Mouse (Mus musculus) lung, postnatal 0 days (tissue): ENCODE results near the gene Sult1e1.

ENCODE experiments used
- CTCF ChIP-seq: IDR thresholded peaks from 2 replicates; pipeline ENCODE4 v1.5.1; 2016; ENCODE audit warnings: antibody characterized with exemption, mild to moderate bottlenecking
- EP300 ChIP-seq: IDR thresholded peaks from 2 replicates; pipeline ENCODE4 v1.6.1; 2016; ENCODE audit warnings: antibody characterized with exemption, mild to moderate bottlenecking, control low read depth

DNA sequence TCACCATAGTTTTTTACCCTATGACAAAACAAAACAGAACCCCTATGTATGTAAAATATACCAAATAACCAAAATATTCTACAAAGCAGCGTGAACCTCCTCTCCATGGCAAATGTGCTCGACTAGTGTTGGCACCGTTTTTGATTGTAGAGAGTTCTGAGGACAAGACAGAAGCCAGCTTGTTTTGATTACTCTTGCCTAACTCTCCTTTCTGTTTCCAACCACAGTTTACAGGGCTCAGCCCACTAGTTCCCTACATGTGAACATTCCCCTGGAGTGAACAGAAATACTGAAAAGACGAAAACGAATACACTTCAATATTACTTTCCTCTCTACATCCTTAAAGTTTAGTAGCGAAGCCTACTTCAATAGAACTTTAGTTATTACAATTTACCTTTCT is 18.6 kb downstream of the Sult1e1 start:
- TF ChIP-seq CTCF = no peak
- TF ChIP-seq EP300 = no peak
